Mouse (Mus musculus): ENCODE data around the gene Cebpe.

The Cebpe gene

DNA sequence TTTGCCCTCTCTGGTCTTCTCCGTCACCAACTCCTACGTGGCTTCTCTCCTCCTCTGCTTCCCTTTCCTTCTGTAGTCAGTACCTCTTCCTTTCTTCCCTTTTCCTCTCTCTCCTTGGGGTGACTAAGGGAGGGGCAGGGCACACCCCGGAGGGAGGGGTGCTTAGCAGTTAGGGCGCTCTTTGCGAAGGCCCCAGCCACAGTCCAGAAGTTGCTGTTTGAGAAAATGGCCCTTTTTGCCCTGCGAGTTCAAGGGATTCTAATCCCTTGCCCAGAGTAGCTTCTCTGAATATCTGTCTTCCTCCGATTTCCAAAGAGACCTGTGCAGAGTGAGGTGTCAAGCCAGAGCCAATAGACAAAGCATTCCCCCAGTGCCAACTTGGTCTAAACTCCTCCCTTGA is at the start of gene Cebpe:
Gene Cebpe, minus strand, starts transcription at position 101 of the 400 bp plus-strand sequence.
- no peak for DNase-seq (ENCODE audit: low read depth, low spot score)

DNA sequence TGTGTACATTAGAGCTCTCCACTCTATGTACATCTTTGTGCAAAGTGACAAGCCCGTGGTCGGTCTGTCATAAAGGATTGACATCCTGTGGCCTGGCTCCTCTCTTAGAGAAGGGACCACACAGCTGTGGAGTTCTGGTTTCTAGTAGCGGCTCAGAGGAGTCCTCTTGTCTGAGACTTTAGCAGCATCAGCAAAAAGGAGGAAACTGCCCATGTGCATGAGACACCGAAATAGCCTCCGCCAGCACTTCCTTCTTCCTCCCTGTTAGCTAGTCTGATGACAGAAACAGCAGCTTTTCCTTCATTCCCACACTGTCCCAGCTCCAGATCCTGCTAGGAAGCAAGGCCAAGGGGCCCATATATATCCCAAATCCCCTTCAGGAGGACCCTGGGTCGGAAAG is 44.4 kb upstream of the Cebpe start:
- no peak for DNase-seq (ENCODE audit: low read depth, low spot score)

DNA sequence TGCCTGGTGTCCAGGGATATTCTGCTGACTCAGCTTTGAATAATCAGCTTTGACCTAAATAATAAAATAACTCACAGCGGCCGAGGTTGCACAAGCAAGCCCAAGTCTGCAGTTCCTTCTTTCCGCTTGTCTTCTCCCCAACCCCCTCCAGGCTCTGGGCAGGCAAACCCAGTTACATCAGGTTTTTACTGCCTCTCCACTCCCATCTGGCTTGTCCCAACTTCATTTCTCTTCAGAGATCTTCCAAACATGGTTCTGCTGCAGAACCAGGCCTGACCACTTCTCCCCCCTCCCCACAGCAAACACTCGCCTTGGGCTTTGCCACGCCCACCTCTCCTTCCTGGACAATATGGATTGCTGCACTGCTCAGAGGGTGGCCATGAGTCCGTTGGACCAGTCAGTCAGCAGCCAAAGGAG is 42.6 kb upstream of the Cebpe start:
- DNase-seq (ENCODE audit: low read depth, low spot score) = no peak

DNA sequence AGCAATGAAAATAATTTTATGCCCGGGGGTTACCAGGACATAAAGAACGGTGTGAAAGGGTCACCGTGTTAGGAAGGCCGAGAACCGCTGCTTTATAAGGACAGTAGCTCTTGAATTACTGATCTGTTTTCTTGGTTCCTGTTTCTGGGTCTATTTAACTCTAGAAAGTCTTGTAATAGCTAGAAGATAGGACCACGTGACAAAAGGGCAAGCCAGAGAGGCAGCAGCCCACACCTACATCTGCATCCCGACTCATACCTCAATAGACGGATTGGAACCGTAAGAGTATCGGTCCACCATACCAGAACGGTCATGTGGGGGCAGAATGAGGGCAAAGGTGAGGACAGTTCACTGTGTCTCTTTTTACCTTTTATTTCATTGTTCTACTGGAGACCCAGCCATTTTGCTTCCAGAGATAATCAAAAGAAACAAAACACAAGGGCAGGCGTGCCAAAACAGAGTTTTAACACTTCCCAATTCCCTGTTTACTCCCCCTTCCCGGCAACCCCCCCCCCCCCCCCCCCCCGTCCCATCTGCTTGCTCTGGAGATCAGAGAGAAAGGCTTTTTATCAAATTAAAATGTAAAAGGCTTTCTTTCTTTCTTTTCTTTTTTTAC is 42.1 kb upstream of the Cebpe start:
- DNase-seq (ENCODE audit: low read depth, low spot score) = no peak

DNA sequence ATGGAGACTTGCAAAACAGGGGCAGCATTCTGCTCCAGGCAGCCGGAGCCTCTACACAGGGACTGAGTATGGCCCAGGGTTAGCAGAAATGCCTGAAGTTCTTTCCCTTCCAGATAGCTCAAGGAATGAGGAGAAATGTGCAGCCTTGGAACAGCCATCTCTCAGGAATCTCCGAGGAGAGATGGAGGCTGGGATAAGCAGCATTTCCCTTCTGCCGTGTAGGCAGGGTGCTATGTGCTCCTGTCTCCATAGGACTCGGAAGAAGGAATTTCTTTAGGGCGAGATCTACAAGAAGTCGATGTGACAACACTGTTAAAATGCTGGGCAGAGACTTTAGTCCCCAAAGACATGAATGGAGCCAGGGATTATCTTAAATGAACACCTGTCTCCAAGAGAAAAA is 41.0 kb upstream of the Cebpe start:
- DNase-seq (ENCODE audit: low read depth, low spot score) = no peak

DNA sequence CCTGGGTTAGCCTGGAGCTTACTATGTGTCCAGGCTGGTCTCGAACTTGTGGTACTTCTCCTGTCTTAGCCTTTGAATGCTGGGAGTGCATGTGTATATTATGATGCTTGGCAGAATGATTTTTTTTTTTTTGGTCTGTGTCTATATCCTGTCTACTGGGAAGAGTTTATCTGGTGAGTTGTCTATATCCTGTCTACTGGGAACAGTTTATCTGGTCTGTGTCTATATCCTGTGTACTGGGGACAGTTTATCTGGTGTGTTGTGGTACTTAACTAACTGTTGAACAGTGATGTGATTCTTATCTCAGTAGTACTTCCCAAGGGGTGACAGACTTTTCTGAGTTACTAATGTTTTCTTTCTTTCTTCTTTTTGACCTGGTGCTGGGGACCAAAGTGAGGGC is 39.8 kb upstream of the Cebpe start:
- no peak for DNase-seq (ENCODE audit: low read depth, low spot score)

DNA sequence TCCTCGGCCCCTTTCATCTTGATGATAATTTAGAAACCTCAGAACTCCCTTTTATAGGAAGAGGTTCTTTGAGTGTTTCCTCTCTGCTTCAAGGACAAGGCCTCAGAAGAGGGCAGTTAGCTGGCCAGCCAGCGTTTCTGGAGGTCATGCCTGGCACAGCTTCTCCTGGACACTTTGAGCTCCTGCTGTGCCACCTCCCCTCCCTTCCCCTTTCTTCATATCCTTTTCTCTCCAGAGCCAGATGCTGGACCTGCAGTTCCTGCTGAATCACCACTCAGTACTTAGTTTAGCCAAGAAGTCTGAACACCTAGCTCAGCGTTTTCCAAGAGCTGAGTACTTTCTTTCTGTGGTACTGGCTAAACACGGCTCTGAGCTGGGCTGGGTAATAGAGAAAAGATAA is 37.3 kb upstream of the Cebpe start:
- no peak for DNase-seq (ENCODE audit: low read depth, low spot score)

DNA sequence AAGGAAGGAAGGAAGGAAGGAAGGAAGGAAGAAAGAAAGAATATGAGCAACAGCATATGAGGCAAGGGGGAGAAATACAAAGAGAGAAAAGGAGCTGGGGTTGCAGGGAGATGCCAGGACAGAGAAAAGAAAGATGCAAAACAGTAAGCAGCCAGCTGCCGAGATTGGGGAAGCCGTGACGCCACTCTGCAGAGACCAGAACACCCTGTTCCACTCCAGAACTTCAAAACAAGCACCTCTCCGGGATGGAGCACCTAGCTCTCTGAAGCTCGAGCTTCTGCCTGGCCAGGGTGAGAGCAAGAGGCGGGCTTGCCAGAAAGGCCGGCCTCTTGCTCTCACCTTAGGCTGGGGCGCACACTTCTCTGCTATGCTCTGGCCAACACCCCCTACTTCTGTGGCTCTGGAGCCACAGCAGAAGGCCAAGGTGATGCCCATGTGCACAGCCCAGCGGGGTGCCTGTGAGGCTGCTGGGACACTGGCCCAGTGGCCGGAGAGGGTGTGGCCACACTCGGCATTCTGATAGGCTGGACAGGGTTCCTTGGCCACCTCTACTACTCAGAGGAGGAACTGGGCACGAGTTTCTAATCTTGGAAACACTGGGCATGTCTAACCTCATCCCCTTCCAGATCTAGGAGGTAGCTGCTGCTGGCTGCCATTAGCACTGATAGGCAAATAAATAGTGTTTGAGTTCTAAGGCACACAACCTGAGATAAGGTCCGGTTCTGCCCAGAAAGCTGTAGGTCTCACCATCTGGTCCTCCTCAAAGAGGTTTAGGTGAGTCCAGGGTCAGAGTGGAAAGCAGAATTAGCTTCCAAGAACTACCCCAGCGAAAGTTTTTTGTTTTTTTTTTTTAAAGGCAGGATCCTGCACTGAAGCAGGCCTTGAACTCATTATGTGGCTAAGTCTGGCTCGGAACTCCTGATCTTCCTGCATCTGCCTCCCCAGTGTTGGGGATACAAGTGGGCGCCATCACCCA is 36.3 kb upstream of the Cebpe start:
- no peak for DNase-seq (ENCODE audit: low read depth, low spot score)

DNA sequence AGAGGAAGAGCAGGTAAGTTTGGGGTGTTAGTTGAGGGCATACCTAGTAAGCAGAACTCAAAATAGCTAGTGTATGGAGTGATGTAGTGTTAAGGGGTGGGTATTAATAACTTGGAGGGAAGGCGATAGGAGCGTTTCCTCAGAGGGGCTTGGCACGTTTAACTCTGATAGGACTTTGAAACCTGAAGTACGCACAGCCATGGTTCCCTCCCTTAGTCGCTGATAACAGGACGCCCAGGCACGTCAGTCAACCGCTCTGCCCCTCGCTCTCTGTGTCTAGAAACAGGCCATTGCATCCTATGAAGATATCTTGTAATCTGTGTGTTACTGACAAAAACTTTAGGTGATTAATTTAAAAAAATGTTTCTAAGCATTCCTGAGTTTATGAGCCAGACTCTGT is 34.1 kb upstream of the Cebpe start:
- no peak for DNase-seq (ENCODE audit: low read depth, low spot score)

DNA sequence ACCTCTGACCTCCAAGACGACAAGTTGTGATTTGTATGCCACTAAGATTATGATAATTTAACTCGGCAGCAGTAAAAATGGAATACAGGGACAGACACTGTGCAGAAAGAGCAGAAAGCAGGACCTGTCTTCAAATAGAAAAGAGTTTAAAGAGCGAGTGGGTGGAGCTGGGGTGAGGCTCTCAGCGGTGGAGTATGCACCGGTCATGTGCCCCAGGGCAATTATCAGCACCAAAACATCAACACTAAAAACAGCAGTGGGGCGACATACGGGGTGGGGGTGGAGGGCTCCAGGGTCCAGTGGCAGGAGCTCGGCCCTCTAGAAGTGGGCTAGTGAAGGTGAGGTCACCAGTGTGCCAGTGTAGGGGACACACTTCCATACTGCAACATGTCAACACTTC is 32.5 kb upstream of the Cebpe start:
- no peak for DNase-seq (ENCODE audit: low read depth, low spot score)

DNA sequence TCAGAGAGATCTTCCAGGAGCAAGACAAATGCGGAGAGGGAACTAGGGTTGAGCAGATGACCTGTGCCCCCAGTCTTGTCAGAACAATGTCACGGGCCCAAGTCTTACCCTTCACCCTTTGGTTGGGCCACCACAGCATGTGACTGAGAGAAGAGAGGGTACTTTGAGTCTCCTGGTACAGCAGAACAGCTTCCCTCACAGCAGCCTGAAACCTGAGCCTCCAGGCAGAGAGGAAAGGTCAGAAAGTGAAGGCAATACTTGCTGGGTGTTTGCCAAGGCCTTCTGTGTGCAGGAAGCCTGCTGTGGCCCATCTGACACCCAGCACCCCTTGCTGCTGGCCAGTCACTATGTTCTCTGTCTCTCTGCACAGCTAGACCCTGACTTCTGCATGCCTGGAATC is 30.4 kb upstream of the Cebpe start:
- no peak for DNase-seq (ENCODE audit: low read depth, low spot score)

DNA sequence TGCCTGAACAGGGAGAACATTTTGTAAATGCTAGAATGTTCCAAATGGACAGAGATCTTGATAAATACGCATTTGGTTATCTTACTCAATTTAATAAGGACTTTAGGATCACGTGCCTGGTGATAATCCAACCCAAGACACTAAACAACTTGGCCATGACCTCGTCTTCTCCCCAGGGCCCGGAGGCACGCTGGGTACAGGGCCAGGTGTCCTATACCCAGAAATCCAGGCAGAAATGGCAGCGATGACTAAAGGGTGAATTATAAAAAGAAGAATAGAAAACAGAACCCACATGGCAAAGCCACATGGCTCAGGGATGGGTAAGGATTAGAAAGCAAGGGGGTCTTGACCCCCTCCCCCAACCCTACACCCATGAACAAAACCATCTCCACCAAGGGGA is 29.7 kb upstream of the Cebpe start:
- DNase-seq (ENCODE audit: low read depth, low spot score) = no peak

DNA sequence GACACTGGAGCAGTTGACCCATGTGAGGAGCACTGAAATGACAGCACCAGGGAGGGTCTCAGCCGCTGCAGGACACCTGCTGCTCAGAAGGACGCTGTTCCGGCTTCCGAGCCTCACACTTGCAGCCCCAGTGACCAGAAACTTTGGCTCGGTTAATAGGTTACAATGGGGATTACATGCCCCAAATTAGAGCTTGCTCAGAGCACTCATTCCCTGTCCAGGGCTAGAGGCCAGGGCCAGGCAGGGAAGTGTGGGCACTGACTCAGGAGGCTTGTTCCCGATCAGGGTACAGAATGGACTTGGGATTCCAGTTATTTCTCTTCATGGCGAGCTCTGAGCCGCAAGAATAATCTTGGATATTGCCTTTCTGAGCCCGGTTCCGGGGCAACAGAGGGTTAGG is 25.7 kb upstream of the Cebpe start:
- DNase-seq (ENCODE audit: low read depth, low spot score) = no peak

DNA sequence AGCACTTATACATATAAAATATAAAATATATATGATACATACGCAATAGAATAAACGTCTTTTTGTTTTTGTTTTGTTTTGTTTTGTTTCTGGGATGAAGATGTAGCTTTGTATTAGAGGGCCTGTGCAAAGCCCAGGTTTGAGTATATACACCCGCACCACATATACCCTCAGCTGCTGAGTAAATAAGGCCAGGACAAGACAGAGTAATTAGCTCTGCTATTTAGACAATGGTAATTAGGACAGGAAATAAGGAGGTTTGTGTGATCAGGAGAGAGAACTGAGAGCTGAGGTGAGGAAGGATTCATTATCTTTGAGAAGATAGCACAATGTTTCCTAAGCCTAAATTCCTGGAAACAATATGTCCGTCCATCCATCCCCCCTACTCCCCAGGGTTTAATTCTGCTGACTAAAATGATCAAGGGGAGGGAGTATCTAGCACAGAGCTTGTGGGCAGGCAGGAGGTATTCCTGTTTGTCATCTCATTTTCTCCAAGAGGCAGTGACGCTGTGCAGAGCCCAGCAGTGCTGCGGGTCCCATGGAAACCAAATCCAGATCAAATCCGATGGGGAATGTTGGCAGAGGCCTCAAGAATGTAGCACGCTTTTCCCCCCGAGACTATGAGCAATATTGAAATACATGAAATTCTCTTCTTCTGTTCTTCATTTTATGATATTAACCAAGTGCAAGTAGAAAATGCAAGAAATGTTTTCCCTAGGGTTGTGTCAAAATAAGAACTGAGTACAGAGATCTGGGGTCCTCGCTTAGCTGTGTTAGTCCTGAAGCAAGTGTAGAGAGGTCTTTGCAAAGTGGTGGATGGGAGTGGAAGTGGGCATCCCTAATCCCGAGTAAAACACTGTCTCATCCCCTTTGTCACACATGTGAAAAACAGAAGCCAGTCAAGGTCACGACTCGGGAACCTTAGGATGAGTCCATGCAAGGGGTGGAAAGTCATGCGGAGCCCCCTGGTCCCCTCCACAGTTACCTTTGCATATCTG is 24.9 kb upstream of the Cebpe start:
- DNase-seq (ENCODE audit: low read depth, low spot score) = no peak

DNA sequence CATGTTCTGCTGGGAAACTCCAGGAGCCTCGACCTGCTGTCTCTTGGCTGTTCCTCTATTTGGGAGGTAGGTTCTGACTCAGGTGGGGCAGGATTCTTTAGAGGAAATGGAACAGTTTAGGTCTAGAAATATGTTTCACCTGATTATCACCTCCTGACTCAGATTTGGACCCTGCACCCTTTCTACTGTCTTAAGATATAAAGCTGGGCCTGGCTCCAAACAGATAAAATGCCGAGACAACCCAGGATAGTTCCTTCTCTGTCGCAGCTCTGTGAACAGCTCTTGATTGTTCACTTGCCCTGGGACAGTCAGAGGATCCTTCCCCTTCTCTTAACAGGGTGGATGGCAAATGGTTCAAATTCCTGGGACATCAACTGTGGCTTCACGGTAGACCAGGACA is 23.2 kb upstream of the Cebpe start:
- no peak for DNase-seq (ENCODE audit: low read depth, low spot score)

DNA sequence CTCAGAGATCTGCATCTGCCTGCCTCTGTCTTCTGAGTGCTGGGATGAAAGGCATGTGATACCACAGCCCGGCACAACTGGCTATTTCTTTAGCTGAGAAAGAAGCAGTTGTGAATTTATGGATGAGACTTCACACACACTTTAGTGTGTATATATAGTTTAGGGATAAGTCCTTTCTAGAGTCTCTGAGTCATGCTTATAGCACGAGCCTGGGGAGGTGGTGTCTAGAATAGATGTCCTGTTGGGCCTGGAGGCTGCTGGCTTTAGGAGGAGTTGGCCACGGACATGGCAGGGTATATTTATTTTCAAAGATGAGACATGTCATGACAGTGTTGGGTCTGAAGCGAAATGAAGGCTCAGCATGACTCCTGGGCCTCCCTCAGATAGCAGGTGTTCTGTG is 22.0 kb upstream of the Cebpe start:
- DNase-seq (ENCODE audit: low read depth, low spot score) = no peak

DNA sequence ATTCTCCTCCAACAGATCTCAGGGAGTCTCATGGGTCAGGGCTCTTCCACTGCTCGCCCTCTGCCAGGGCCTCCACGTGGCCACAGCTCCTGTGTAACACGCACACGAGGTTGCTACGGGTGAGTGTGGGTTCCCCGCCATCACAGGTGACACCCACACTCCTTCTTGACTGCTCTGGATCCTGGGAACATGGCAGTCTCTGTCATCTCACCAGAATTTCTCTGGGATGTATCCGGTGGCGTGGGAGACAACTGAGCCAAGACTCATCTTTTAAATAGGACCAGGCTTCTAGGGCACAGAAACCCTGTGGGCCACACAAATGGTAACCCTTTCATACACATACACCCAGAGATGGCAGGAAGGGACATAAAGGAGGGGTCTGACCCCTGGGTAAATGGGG is 20.2 kb upstream of the Cebpe start:
- no peak for DNase-seq (ENCODE audit: low read depth, low spot score)

DNA sequence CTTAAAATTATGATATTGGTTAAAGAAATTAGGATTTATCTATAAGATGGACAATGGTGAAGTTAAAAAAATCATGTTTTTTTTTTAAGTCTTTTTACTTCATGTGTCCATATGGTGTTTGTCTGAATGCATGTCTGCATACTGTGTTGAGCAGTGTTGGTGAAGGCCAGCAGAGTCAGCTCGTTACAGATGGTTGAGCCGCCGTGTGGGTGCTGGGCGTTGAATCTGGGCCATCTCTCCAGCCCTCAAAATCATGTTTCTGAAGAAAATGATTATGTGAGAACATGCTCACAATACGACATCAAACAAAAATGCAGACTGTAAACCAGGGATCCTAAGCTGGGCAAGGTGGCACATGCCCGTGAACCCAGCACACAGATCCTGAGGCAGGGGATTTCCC is 18.3 kb upstream of the Cebpe start:
- DNase-seq (ENCODE audit: low read depth, low spot score) = no peak

DNA sequence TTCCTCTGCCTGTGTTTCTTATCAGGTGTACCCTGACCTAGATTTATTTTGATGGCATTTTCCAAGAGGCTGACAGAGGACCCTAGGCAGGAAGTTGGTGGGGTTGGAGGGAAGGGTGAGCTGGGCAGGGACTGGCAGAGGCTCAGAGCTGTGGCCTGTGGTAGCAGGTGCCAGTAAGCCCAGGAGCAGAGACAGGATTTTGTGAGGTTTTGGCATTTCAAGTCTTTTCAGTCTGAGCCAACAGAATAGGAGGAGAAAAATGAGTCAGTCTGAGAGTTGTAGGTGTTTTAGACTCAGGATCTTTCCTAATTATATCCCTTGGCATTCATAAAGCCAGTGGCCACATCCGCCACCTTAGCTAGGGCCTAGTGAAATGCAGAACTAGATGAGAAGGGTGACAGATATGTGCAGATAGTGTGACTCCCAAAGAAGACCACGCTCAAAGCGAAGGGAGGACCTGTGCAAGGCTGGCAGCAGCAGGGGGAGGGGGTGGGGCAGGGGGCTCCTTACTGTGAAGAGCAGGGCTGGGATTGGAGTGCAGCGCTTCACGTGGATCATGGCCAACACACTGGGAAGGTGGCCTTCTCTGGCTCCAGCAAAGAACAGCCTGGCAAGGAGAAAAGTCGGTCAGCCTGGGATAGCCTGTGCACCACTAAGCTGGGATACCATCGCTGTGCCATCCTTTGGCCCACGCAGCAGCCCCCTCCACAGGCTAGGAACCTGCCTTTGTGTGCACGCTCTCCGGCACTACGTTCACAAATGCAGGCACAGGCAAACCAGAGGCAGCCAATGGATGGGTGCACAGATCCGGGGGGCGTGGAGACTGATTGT is 17.1 kb upstream of the Cebpe start:
- DNase-seq (ENCODE audit: low read depth, low spot score) = no peak

DNA sequence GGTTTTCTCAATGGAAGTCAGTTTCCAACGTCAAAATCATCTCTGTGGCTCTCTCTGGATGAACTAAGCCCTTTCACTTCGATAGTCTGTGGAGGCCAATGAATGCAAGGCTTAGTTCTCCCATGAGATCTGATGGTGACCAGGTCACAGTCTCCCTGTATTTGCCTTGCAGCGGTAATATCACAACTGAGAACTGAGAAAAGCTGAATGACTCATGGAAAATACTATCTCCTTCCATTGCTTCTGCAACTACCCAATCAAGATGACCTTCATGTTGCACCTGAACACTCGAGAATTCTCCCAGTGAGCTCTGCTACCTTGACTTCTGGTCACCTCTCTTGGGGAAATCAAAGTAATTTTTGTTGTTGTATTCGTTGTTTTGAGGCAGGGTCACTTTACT is 15.6 kb upstream of the Cebpe start:
- no peak for DNase-seq (ENCODE audit: low read depth, low spot score)

DNA sequence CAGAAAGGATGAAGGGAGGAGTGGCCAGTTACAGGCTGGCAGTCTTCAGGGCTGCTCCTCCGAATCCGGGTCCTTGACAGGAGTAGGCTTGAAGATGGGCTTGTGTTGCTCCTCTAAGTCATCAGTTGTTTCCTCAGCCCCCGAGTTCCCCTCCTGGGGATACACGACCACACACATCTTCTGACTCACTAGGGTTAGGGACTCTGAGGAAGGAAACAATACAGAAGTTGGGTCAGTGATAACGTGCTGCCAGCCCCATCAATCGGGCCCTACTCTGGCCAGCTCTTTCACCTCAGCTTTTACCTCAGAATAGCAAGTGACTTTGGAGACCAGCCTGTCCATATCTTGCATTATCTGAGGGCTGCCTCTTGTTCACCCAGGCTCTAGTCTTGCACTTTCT is 12.1 kb upstream of the Cebpe start:
- no peak for DNase-seq (ENCODE audit: low read depth, low spot score)

All from retina, adult 2 months (tissue).